In the genomic region with DNA sequence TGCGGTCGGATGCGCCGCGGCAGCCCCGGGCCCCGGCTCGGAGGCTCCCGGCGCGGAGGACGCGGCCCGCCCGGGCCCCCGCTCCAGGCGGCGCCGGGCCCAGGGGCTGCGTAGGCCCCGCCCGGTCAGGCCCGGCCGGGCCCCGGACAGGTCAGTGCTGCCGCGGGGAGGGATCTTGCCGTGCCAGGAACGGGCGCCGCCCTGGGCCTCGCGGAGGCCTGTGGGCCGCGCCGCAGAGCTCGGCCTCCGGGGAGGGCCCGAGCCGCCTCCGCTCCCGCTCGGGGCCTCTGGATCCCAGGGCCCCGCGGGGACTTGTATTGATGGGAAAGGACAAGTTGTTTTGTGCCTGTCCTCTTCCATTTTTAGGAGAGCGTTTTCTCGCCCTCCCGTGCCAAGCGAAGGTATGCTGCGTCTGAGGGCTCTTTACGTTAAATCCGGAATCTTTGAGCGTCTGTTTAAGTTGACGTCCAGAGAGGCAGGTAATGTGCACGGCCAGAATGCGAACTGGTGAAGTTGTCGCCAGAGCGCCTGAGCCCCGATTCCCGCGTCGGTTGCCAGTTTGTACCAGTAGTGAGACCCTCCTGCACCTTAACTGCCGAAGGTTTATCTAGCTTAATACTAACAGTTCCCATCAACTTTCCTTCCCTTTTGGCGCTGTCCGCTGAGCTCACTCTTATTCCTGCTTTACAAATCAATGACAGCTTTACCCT, we compare ENCODE assay signal across 8 mouse cellular contexts. TPM values are rescaled to one million over a fixed set of nuclear protein-coding genes. Genes with fewer than 3 reads are reported as not detected.
DNase-seq lines count a peak whose midpoint lies in the region; ATAC-seq and TF ChIP-seq lines count a peak whose summit lies in the region.
"Had no signal": no experiment of that assay in that cellular context is flagged by ENCODE, and none has a peak within 500 bp of the region (broad histone marks: within the 10 kb centered on the region; RNA-seq: fewer than 3 reads in every experiment).

No protein-coding gene starts in this region.

- peak overlapping the region; percentile 79 for H3K4me3 ChIP-seq in ES-Bruce4 (ENCODE audit: low read depth, low read length)
- H3K4me3 ChIP-seq in stomach, postnatal 0 days (ENCODE audit: low read depth, low read length): peak overlapping the region; percentile 84

- ATAC-seq in erythroblast, adult 5-6 weeks (replicated peaks; ENCODE audit: low FRiP score, poor library complexity, severe bottlenecking): peak; percentile 84
- ATAC-seq in megakaryocyte progenitor cell, adult 5-6 weeks (replicated peaks; ENCODE audit: poor library complexity): peak; percentile 25
- ATAC-seq in stomach, postnatal 0 days (ENCODE audit: low FRiP score, low TSS enrichment): peak; percentile 93

- H3K4me1 ChIP-seq in ES-Bruce4 (ENCODE audit: control insufficient read depth, insufficient read depth, low read length): no peaks in the 10 kb centered on the region
- peaks cover 9% of the 10 kb centered on the region for H3K4me1 ChIP-seq in stomach, postnatal 0 days (replicated peaks; ENCODE audit: control insufficient read depth, insufficient read depth)

- no peak for TF ChIP-seq CTCF in ES-Bruce4 (IDR thresholded peaks at IDR 0.05; ENCODE audit: low read depth, low read length)
- no peak for TF ChIP-seq CTCF in stomach, postnatal 0 days (IDR thresholded peaks at IDR 0.05; ENCODE audit: low read depth)

- TF ChIP-seq EP300 in ES-Bruce4 (IDR thresholded peaks at IDR 0.05; ENCODE audit: insufficient read depth, low read depth, low read length): no peak
- TF ChIP-seq EP300 in stomach, postnatal 0 days (optimal IDR thresholded peaks at IDR 0.05): no peak

- no peaks in the 10 kb centered on the region for H3K27me3 ChIP-seq in ES-Bruce4 (ENCODE audit: control insufficient read depth, insufficient read depth, low read length, poor library complexity, severe bottlenecking)
- no peaks in the 10 kb centered on the region for H3K27me3 ChIP-seq in stomach, postnatal 0 days (ENCODE audit: control insufficient read depth, insufficient read depth, low read length)

- no peak overlapping the region for H3K27ac ChIP-seq in ES-Bruce4 (ENCODE audit: insufficient read depth, low read length)
- H3K27ac ChIP-seq in stomach, postnatal 0 days (replicated peaks): peak overlapping the region; percentile 98

- whole genome bisulfite sequencing in stomach, postnatal 0 days: under 1% methylated on average over 61 of the region's 65 CpGs

- peak; percentile 84 for DNase-seq in adrenal gland, postnatal 14 days
- peak; percentile 65 to 78 for DNase-seq in heart, postnatal 14 days
- DNase-seq in kidney, postnatal 4 days: peak; percentile 65 to 76
- DNase-seq in stomach, postnatal 0 days (ENCODE audit: low spot score): peak; percentile 78

- peak overlapping the region; percentile 60 for H3K4me2 ChIP-seq in stomach, postnatal 0 days (replicated peaks; ENCODE audit: low read depth)

- no peaks in the 10 kb centered on the region for H3K9me3 ChIP-seq in ES-Bruce4 (replicated peaks; ENCODE audit: control insufficient read depth, insufficient read depth, low read length, poor library complexity, severe bottlenecking)
- no peaks in the 10 kb centered on the region for H3K9me3 ChIP-seq in stomach, postnatal 0 days (ENCODE audit: control insufficient read depth, low read length)

- H3K36me3 ChIP-seq in ES-Bruce4 (ENCODE audit: control insufficient read depth, insufficient read depth, low read length, poor library complexity, severe bottlenecking): no peaks in the 10 kb centered on the region
- H3K36me3 ChIP-seq in stomach, postnatal 0 days (ENCODE audit: control insufficient read depth, insufficient read depth, low read length): no peaks in the 10 kb centered on the region

- peak overlapping the region; percentile 94 for H3K9ac ChIP-seq in ES-Bruce4 (ENCODE audit: low read depth, poor library complexity, severe bottlenecking)
- peak overlapping the region; percentile 98 for H3K9ac ChIP-seq in stomach, postnatal 0 days (ENCODE audit: low read length)

- intact Hi-C loops in heart, postnatal 14 days (cut with DNase I): no loop called here

- no peak for TF ChIP-seq POLR2A in ES-Bruce4 (IDR thresholded peaks at IDR 0.05; ENCODE audit: insufficient read depth, low read length)

RNA-seq across cellular contexts. Expression of a gene that starts 27.3 kb away (rescaled TPM):
- polyA plus RNA-seq in ES-Bruce4 (2011; ENCODE audit: insufficient read depth, insufficient read length, low read depth, missing spikeins): not detected in 2 replicates
- 0.26 TPM in 2 replicates for total RNA-seq in adrenal gland, postnatal 14 days (2021)
- total RNA-seq in erythroblast, adult 5-6 weeks (2015; ENCODE audit: low replicate concordance): not detected in 2 replicates
- not detected in 2 replicates for total RNA-seq in erythroblast, adult 5-6 weeks (2017; ENCODE audit: low replicate concordance)
- under 1 TPM; 0.20 to 0.33 TPM for total RNA-seq in heart, postnatal 14 days (2021)
- total RNA-seq in megakaryocyte progenitor cell, adult 5-6 weeks (2015): not detected in 2 replicates
- not detected in 2 replicates for total RNA-seq in megakaryocyte progenitor cell, adult 5-6 weeks (2017)
- 0.02 TPM in 1 of 2 replicates, not detected in the other for polyA plus RNA-seq in stomach, postnatal 0 days (2015; fragmentation: Nextera tagmentation; extraction: Ambion mirVana)
- total RNA-seq: hematopoietic stem cell, adult 5-6 weeks had no signal

Comparison
In these comparisons a context has a peak if more than half of its experiments do, and no peak if none do; other contexts are left out.
1. ATAC-seq: peak in every context shown above with its lines; median percentile 93 in stomach, postnatal 0 days; 84 in erythroblast, adult 5-6 weeks; 25 in megakaryocyte progenitor cell, adult 5-6 weeks.